ENCODE assay signal across 18 mouse cellular contexts in genomic region chr2:132183874-132184273, GRCm38 (mm10).
"Had no signal": no experiment of that assay in that cellular context is flagged by ENCODE, and none has a peak within 500 bp of the region (broad histone marks: within the 10 kb centered on the region; RNA-seq: fewer than 3 reads in every experiment).

No protein-coding gene starts in this region.

- H3K4me1 ChIP-seq: lung, embryonic 15.5 days; midbrain, embryonic 13.5 days; midbrain, embryonic 15.5 days; neural tube, embryonic 13.5 days; neural tube, embryonic 15.5 days; stomach, embryonic 15.5 days had no signal

- H3K9ac ChIP-seq: lung, embryonic 15.5 days; midbrain, embryonic 13.5 days; midbrain, embryonic 15.5 days; neural tube, embryonic 13.5 days; neural tube, embryonic 15.5 days; stomach, embryonic 15.5 days had no signal

- H3K27me3 ChIP-seq: lung, embryonic 15.5 days; midbrain, embryonic 13.5 days; midbrain, embryonic 15.5 days; neural tube, embryonic 13.5 days; neural tube, embryonic 15.5 days; stomach, embryonic 15.5 days had no signal

- H3K27ac ChIP-seq: lung, embryonic 15.5 days; macrophage; midbrain, embryonic 13.5 days; midbrain, embryonic 15.5 days; neural tube, embryonic 13.5 days; neural tube, embryonic 15.5 days; stomach, embryonic 15.5 days; stomach, postnatal 0 days had no signal

- H3K36me3 ChIP-seq: lung, embryonic 15.5 days; midbrain, embryonic 13.5 days; midbrain, embryonic 15.5 days; neural tube, embryonic 13.5 days; neural tube, embryonic 15.5 days; stomach, embryonic 15.5 days had no signal

- DNase-seq: lung, adult 2 months; lung, postnatal 14 days; lung, postnatal 36 days; right cerebral cortex, postnatal 14 days; thymus, adult 2 months; thymus, postnatal 25 days; thymus, postnatal 4 days had no signal

- ATAC-seq: lung, postnatal 0 days; midbrain, embryonic 13.5 days; midbrain, embryonic 15.5 days had no signal

- H3K9me3 ChIP-seq: lung, embryonic 15.5 days; megakaryocyte, embryonic 14.5 days; midbrain, embryonic 13.5 days; midbrain, embryonic 15.5 days; neural tube, embryonic 13.5 days; neural tube, embryonic 15.5 days; stomach, embryonic 15.5 days had no signal

- H3K4me2 ChIP-seq: lung, embryonic 15.5 days; midbrain, embryonic 11.5 days; midbrain, embryonic 13.5 days; midbrain, embryonic 15.5 days; neural tube, embryonic 13.5 days; neural tube, embryonic 15.5 days; stomach, embryonic 15.5 days had no signal

- H3K4me3 ChIP-seq: lung, embryonic 15.5 days; megakaryocyte, embryonic 14.5 days; midbrain, embryonic 13.5 days; midbrain, embryonic 15.5 days; neural tube, embryonic 13.5 days; neural tube, embryonic 15.5 days; stomach, embryonic 15.5 days had no signal
